Mouse (Mus musculus) lung, postnatal 25 days (tissue): ENCODE results near the gene Ubtfl1.
"Not testable (repeated sequence)": the region's sequence is repeated elsewhere in the genome, so short reads cannot be mapped to it uniquely, and the experiment has no call there.

Experiments
- DNase-seq: peaks from one replicate; pipeline ENCODE4 v3.0.0; 2022; ENCODE audit warnings: low spot score

Ubtfl1 gene

GRCm38 (mm10) chr9:18404118-18404517 is at the start of gene Ubtfl1:
TSS of gene Ubtfl1 (plus strand) at chr9:18404418.
- no peak for DNase-seq

- DNase-seq: not testable (repeated sequence)
These were observed 31.2 kb upstream of the Ubtfl1 start for GRCm38 (mm10) chr9:18373026-18373425.

DNA sequence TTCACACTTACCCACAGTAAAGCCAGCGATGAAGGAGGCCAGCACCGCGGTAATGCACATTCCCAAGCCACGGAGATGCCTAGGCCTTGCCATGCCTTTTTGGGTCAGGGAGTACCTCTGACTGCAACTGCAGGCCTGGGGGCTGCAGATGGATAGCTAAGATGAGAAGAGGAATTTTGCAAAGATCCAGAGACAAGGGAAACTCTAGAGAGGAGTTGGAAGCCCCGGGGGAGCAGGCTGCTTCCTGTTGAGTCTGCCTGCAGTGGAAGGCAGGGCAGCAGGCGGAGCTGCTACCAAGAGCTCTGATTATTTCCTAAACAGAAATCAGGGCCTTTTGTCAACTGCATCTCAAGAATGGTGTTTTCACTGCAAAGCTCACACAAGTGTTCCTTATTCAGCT is 18.4 kb upstream of the Ubtfl1 start:
- no peak for DNase-seq

DNA sequence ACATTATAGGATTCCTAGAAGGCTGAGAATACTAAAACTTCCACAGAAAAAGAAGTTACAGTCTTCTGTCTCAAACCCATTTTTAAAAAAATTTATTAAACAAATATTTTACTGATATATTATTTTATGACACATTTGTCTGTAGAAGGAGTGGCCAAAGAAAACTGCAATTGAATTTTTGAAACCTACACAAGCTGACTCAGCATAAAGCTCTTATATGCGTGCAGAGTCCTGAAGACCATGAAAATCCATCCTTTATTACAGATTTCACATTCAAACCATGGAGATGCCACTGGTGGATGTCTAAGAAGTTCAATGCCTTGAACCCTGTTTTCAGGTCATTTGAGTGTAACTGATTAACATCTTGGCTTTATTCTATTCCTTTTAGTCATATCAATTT is 4.6 kb upstream of the Ubtfl1 start:
- DNase-seq: no peak

GRCm38 (mm10) chr9:18402895-18403294 is 1.3 kb upstream of the Ubtfl1 start, which contains the start of gene Naalad2:
TSS of gene Naalad2 (minus strand) at chr9:18402995.
- not testable (repeated sequence) for DNase-seq

GRCm38 (mm10) chr9:18412371-18412770 is 8.2 kb downstream of the Ubtfl1 start:
- DNase-seq: not testable (repeated sequence)

GRCm38 (mm10) chr9:18430354-18430753 is 26.1 kb downstream of the Ubtfl1 start, which contains the start of gene Mbd3l2:
TSS of gene Mbd3l2 (plus strand) at chr9:18430654.
- no peak for DNase-seq

DNA sequence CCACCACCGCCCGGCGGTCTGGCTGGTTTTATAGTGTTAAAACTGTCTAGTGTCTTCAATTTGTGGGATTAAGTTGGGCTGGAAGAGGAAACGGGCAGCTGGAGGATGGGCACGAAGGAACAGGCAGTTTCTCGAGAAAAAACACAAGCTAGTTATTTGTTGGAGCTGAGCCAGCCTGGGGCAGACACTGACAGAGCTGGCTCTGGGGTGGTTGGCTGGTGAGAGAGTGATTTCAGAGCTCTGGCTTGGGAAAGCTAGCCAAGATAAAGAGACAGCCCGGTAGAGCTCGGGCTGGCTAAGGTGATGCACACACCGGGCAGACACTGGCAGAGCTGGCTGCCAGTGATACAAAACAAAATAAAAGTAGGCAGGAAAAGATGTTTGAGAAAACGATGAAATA is 27.5 kb downstream of the Ubtfl1 start:
- no peak for DNase-seq

GRCm38 (mm10) chr9:18456520-18456919 is 52.3 kb downstream of the Ubtfl1 start:
- DNase-seq: no peak
